Mouse (Mus musculus): ENCODE measurements around the gene March2. TPM values are rescaled to one million over a fixed set of nuclear protein-coding genes. Genes with fewer than 3 reads are reported as not detected.

The March2 gene
- polyA plus RNA-seq (2012; rRNA removed): 59.3 and 65.7 TPM in 2 replicates

- peak; percentile 98 for DNase-seq (ENCODE audit: low read depth)
- TF ChIP-seq POLR2A (IDR thresholded peaks at IDR 0.05; ENCODE audit: borderline replicate concordance, extremely low read depth, insufficient read depth, insufficient read length, poor library complexity, severe bottlenecking) (peak; percentile 73), CTCF (IDR thresholded peaks at IDR 0.05; ENCODE audit: borderline replicate concordance, extremely low read depth, insufficient read depth, insufficient read length) (no peak)
These were observed at the start of gene March2 for GRCm38 (mm10) chr17:33718384-33718881. March2 (minus strand) TSS chr17:33718670.

GRCm38 (mm10) chr17:33766389-33766788, 47.9 kb upstream of the March2 start:
- TF ChIP-seq CTCF (IDR thresholded peaks at IDR 0.05; ENCODE audit: borderline replicate concordance, extremely low read depth, insufficient read depth, insufficient read length): no peak
- TF ChIP-seq POLR2A (IDR thresholded peaks at IDR 0.05; ENCODE audit: borderline replicate concordance, extremely low read depth, insufficient read depth, insufficient read length, poor library complexity, severe bottlenecking): no peak
- DNase-seq (ENCODE audit: low read depth): no peak

GRCm38 (mm10) chr17:33760255-33761165, 42.0 kb upstream of the March2 start, which contains the start of gene Rab11b:
Rab11b (minus strand) TSS chr17:33760530.
- no peak; the same call in 1 of the 2 replicates for TF ChIP-seq POLR2A (IDR thresholded peaks at IDR 0.05; ENCODE audit: borderline replicate concordance, extremely low read depth, insufficient read depth, insufficient read length, poor library complexity, severe bottlenecking)
- TF ChIP-seq CTCF (IDR thresholded peaks at IDR 0.05; ENCODE audit: borderline replicate concordance, extremely low read depth, insufficient read depth, insufficient read length): no peak
- DNase-seq (ENCODE audit: low read depth): peak; percentile 100

GRCm38 (mm10) chr17:33759767-33760254, 41.3 kb upstream of the March2 start:
- TF ChIP-seq CTCF (IDR thresholded peaks at IDR 0.05; ENCODE audit: borderline replicate concordance, extremely low read depth, insufficient read depth, insufficient read length): no peak
- no peak for TF ChIP-seq POLR2A (IDR thresholded peaks at IDR 0.05; ENCODE audit: borderline replicate concordance, extremely low read depth, insufficient read depth, insufficient read length, poor library complexity, severe bottlenecking)
- DNase-seq (ENCODE audit: low read depth): peak; percentile 91

GRCm38 (mm10) chr17:33757231-33757630, 38.8 kb upstream of the March2 start:
- DNase-seq (ENCODE audit: low read depth): no peak
- TF ChIP-seq CTCF (IDR thresholded peaks at IDR 0.05; ENCODE audit: borderline replicate concordance, extremely low read depth, insufficient read depth, insufficient read length) (no peak), POLR2A (IDR thresholded peaks at IDR 0.05; ENCODE audit: borderline replicate concordance, extremely low read depth, insufficient read depth, insufficient read length, poor library complexity, severe bottlenecking) (no peak)

- DNase-seq (ENCODE audit: low read depth): no peak
- TF ChIP-seq POLR2A (IDR thresholded peaks at IDR 0.05; ENCODE audit: borderline replicate concordance, extremely low read depth, insufficient read depth, insufficient read length, poor library complexity, severe bottlenecking): no peak
- TF ChIP-seq CTCF (IDR thresholded peaks at IDR 0.05; ENCODE audit: borderline replicate concordance, extremely low read depth, insufficient read depth, insufficient read length): no peak
These were observed 37.8 kb upstream of the March2 start for GRCm38 (mm10) chr17:33756108-33756790.

DNA sequence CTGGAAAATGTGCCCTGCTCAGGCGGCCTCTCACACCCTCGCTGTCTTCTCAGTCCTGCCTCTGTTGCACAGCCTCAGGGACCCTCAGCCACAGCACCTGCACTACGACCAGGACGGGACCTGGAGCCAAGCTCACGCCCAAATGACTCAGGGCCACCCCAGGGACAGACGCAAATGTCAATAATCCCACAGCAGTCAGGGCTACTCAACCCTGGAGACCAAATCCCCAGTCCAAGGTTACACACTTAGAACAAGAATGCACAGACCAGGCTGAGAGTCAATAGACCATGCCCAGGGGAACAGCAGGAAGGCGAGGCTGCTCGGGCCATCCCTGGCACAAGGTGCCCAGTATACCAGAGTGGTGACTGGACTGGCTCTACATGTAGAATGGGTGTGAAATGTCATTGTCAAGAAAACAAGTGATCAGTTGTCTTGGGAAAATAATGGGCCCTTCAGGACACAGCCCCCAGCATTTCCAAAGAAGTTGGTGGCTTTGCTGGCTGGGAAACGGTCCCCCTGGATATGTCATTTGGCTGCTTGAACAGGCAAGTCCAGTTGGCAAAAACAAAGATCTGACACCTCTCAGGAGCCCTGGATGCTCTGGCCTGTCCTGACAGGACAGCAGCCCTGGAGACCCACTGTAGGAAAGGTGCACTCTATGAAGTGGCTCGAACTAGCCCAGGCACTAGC, 37.1 kb upstream of the March2 start:
- DNase-seq (ENCODE audit: low read depth): no peak
- TF ChIP-seq CTCF (IDR thresholded peaks at IDR 0.05; ENCODE audit: borderline replicate concordance, extremely low read depth, insufficient read depth, insufficient read length) (no peak), POLR2A (IDR thresholded peaks at IDR 0.05; ENCODE audit: borderline replicate concordance, extremely low read depth, insufficient read depth, insufficient read length, poor library complexity, severe bottlenecking) (no peak)

DNA sequence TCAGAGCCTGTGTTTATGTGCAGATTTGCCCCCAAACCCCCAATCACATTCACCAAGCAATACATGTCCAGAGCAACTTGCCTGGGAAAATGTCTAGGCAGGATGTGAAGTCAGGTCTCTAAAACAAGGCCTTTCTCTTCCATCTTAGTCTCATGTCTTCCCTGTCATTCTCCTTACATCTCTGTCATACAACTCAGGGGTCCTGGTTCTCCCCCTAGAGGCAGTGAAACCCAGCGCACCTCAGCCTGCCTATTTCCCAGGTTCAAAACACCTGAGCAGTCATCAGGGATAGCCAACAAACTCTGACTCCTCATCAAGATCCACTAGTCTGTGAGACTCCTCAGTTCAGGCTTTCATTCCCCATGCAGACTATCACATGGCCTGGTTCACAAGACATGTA, 36.2 kb upstream of the March2 start:
- TF ChIP-seq POLR2A (IDR thresholded peaks at IDR 0.05; ENCODE audit: borderline replicate concordance, extremely low read depth, insufficient read depth, insufficient read length, poor library complexity, severe bottlenecking) (no peak), CTCF (IDR thresholded peaks at IDR 0.05; ENCODE audit: borderline replicate concordance, extremely low read depth, insufficient read depth, insufficient read length) (no peak)
- no peak for DNase-seq (ENCODE audit: low read depth)

DNA sequence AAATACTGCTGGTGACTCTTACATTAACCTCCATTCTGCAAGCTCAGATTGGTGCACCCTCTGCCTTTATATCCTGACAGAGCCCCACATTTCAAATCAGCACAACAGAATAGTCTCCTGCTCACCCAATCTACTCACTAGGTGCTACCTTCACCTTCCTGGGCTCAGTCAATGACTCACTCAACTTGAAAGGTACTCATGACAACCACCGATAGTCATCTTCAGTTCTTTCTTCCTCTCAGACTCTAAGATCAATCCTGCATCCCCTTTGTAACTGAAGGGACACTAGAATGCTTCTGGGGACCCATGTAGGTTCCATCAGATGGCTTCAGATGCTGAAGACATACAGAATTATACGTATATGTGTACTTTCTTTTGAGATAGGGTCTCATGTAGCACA, 33.8 kb upstream of the March2 start:
- DNase-seq (ENCODE audit: low read depth): no peak
- TF ChIP-seq CTCF (IDR thresholded peaks at IDR 0.05; ENCODE audit: borderline replicate concordance, extremely low read depth, insufficient read depth, insufficient read length): no peak
- TF ChIP-seq POLR2A (IDR thresholded peaks at IDR 0.05; ENCODE audit: borderline replicate concordance, extremely low read depth, insufficient read depth, insufficient read length, poor library complexity, severe bottlenecking): no peak

GRCm38 (mm10) chr17:33751181-33751580, 32.7 kb upstream of the March2 start:
- DNase-seq (ENCODE audit: low read depth): no peak
- TF ChIP-seq POLR2A (IDR thresholded peaks at IDR 0.05; ENCODE audit: borderline replicate concordance, extremely low read depth, insufficient read depth, insufficient read length, poor library complexity, severe bottlenecking) (no peak), CTCF (IDR thresholded peaks at IDR 0.05; ENCODE audit: borderline replicate concordance, extremely low read depth, insufficient read depth, insufficient read length) (no peak)

All from brain, embryonic 14.5 days (tissue).